Mouse (Mus musculus): Measurements from ENCODE around the gene Trmt61a. TPM values are rescaled to one million over a fixed set of nuclear protein-coding genes. Genes with fewer than 3 reads are reported as not detected.

The Trmt61a gene
- polyA plus RNA-seq, 1 experiment from 2014 or later = 4.5 TPM

DNA sequence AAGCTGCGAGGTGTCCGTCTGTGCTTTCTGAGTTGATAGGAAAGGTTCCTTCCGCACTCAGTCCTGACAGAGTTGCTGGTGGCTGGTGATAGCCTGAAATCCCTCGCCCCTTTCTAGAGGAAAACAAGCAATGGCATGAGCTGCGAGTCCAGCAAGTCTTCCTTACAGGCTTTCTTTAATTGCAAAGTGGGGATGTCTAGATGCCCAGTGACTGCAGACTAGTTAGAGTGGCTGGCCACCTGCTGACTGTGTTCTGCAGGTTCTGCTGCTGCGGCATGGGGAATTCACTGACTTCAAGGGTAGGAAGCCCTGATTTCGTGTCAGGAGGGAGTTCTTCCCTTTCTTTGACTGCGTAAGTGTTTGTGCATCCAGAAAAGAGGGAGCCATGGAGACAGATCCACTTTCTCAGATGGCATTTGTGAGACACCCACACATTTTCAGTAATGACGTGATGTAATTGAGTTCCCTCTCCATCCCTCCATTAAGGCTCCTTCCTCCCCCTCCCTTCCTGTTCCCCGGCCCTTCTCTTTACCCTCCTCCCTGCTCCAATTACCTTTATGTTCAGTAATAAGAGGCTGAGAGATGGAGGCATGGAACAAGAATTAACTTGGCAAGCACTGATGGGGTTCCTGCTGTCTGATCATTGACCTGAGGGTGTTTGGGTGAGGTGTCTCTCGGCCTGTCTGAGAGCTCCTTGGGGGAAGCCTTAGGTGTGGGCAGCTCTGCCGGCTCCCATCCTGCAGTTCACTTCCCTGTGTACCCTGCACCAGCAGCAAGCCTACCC lies 47.6 kb downstream of the Trmt61a start:
- Histone ChIP-seq H3K27ac (ENCODE audit: low read depth, low read length) (peak overlapping the region; percentile 74), H3K27me3 (ENCODE audit: control insufficient read depth, insufficient read depth, low read length) (no peaks in the 10 kb centered on the region), H3K9ac (ENCODE audit: low read depth, low read length) (0 out of 2 replicates have a peak overlapping the region, but pooled peaks have one; percentile 7), H3K4me2 (replicated peaks; ENCODE audit: low read depth, low read length) (no peak overlapping the region), H3K4me1 (replicated peaks; ENCODE audit: control insufficient read depth, insufficient read depth, low read length) (no peaks in the 10 kb centered on the region; the same call in 1 of the 2 replicates), H3K36me3 (ENCODE audit: control insufficient read depth, insufficient read depth, low read length) (no peaks in the 10 kb centered on the region), H3K4me3 (ENCODE audit: low read depth, low read length) (no peak overlapping the region), H3K9me3 (ENCODE audit: control insufficient read depth, low read length) (no peaks in the 10 kb centered on the region)
- DNase-seq (ENCODE audit: low spot score) (no peak), ATAC-seq (ENCODE audit: low FRiP score) (no peak)
- 68% methylated on average over 12 of the region's 12 CpGs for WGBS

DNA sequence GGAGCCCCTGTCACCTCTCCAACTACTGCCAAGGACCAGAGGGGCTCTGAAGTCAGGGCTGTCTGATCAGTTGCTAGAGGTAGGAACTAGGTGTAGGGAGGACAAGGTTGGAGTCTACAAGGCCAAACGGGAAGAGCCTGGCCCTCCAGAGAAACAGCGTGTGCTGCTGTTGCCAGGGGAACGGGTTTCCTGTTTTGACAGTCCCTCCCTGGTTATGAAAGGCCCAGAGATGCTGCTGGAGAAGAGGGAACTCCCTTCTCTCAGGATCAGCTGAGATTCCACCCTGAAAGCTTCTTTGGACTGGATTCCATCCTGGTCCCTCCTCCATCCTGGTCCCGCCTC lies 48.2 kb downstream of the Trmt61a start:
- no peaks in the 10 kb centered on the region; the same call in 1 of the 2 replicates for H3K4me1 ChIP-seq (replicated peaks; ENCODE audit: control insufficient read depth, insufficient read depth, low read length)
- ATAC-seq (ENCODE audit: low FRiP score) (no peak), DNase-seq (ENCODE audit: low spot score) (no peak)
- 64% methylated on average over 4 of the region's 4 CpGs for WGBS
- H3K27me3 ChIP-seq (ENCODE audit: control insufficient read depth, insufficient read depth, low read length) = no peaks in the 10 kb centered on the region
- H3K4me3 ChIP-seq (ENCODE audit: low read depth, low read length) = no peak overlapping the region
- H3K4me2 ChIP-seq (replicated peaks; ENCODE audit: low read depth, low read length) = no peak overlapping the region
- no peaks in the 10 kb centered on the region for H3K9me3 ChIP-seq (ENCODE audit: control insufficient read depth, low read length)
- H3K27ac ChIP-seq (ENCODE audit: low read depth, low read length) = no peak overlapping the region
- H3K9ac ChIP-seq (ENCODE audit: low read depth, low read length) = no peak overlapping the region
- H3K36me3 ChIP-seq (ENCODE audit: control insufficient read depth, insufficient read depth, low read length) = no peaks in the 10 kb centered on the region

DNA sequence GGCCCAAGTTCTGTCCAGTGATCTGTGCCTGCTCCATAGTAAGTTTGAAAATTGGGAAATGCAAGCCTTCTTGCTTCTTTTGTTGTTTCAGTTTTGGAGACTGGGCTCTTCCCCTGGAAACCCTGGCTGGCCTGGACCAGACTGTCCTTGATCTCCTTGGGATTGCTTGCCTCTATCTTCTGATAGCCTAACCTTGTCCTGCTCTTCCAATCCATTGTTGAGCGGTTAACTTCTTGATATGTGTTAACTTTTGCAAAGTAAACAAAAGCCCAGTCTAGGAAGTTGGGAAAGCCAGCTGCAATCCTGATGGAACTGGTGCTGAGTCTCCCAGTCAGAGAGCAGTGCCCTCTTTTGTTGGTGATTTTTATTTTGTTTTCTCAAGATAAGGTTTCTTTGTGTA lies 50.1 kb downstream of the Trmt61a start:
- DNase-seq (ENCODE audit: low spot score) = no peak
- H3K9me3 ChIP-seq (ENCODE audit: control insufficient read depth, low read length) = no peaks in the 10 kb centered on the region
- no peaks in the 10 kb centered on the region; the same call in 1 of the 2 replicates for H3K4me1 ChIP-seq (replicated peaks; ENCODE audit: control insufficient read depth, insufficient read depth, low read length)
- WGBS = 100% methylated on average over 1 of the region's 1 CpGs
- no peak overlapping the region for H3K4me2 ChIP-seq (replicated peaks; ENCODE audit: low read depth, low read length)
- H3K36me3 ChIP-seq (ENCODE audit: control insufficient read depth, insufficient read depth, low read length) = no peaks in the 10 kb centered on the region
- no peak for ATAC-seq (ENCODE audit: low FRiP score)
- no peak overlapping the region for H3K27ac ChIP-seq (ENCODE audit: low read depth, low read length)
- H3K27me3 ChIP-seq (ENCODE audit: control insufficient read depth, insufficient read depth, low read length) = no peaks in the 10 kb centered on the region
- no peak overlapping the region for H3K4me3 ChIP-seq (ENCODE audit: low read depth, low read length)
- H3K9ac ChIP-seq (ENCODE audit: low read depth, low read length) = no peak overlapping the region

DNA sequence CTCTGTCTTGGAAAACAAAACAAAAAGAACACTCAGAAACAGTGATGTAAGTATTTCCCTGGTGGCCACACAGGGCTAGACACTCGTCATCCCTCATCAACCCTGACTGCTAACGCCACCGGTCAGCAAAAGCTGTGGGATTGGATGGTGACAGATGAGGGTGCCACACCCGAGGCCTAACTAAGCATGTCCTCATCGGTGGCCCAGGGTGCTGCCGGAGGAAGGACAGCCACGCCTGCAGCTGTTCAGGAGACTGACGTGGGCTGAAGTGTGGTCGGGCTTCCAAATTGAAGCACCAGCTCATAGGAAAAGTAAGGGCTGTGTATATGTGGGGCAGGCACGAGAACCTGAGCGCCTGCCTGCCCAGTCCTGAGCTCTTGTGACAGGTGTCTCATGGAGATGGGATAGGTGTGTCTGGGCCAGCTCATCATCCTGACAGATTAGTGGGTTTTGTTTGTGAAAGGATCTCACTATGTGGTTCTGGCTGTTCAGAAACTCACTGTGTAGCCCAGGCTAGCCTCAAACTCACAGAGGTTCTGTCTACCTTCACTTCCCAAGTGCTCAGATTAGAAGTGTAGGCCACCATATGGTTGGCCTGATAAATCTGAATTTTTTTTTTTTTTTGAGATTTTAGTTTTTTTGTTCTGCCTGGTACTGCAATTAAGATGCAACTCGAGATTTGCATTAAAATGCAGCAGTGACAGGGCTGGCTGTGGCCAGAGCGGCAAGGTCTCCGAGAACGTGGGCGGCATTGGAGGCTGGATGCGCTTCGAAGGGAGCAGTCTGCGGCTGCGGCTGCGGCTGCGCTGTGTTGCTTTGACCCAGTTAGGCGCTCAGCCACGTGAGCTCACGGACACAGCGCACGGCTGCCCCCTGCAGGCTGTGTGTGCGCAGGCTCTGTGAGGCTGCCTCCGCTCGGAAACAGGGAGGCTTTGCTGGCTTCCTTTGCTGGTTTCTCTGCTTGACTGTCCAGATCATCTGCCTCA lies 54.2 kb downstream of the Trmt61a start:
- Histone ChIP-seq H3K27me3 (ENCODE audit: control insufficient read depth, insufficient read depth, low read length) (no peaks in the 10 kb centered on the region), H3K27ac (ENCODE audit: low read depth, low read length) (no peak overlapping the region), H3K4me3 (ENCODE audit: low read depth, low read length) (no peak overlapping the region), H3K9ac (ENCODE audit: low read depth, low read length) (no peak overlapping the region), H3K4me2 (replicated peaks; ENCODE audit: low read depth, low read length) (no peak overlapping the region), H3K4me1 (replicated peaks; ENCODE audit: control insufficient read depth, insufficient read depth, low read length) (no peaks in the 10 kb centered on the region), H3K9me3 (ENCODE audit: control insufficient read depth, low read length) (no peaks in the 10 kb centered on the region), H3K36me3 (ENCODE audit: control insufficient read depth, insufficient read depth, low read length) (no peaks in the 10 kb centered on the region)
- DNase-seq (ENCODE audit: low spot score) (peak; percentile 96), ATAC-seq (ENCODE audit: low FRiP score) (peak; percentile 90)
- WGBS = 31% methylated on average over 30 of the region's 30 CpGs

DNA sequence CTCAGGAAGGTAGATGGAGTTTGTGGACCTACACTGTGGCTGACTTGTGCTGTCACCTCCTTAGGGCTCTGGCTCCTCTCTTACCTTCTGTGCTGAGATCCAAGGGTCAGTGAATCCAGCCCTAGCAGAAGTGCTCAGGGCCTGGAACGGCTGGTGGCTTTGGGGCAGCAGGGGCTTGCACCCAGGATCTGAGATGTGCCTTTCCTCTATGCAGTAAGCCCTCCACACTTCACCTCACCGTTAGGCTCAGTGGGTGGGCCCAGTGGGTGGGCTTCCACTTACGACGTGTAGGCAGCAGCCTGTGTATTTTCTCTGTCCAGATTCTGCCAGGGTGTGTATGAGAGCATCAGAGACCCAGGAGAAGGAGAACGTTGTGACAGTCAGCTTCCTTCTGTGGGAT lies 55.0 kb downstream of the Trmt61a start:
- no peak overlapping the region for H3K27ac ChIP-seq (ENCODE audit: low read depth, low read length)
- H3K9ac ChIP-seq (ENCODE audit: low read depth, low read length) = no peak overlapping the region

More for the DNA sequence above, 55.0 kb downstream of the Trmt61a start:
- no peaks in the 10 kb centered on the region for H3K27me3 ChIP-seq (ENCODE audit: control insufficient read depth, insufficient read depth, low read length)
- H3K4me1 ChIP-seq (replicated peaks; ENCODE audit: control insufficient read depth, insufficient read depth, low read length) = no peaks in the 10 kb centered on the region
- no peak overlapping the region for H3K4me3 ChIP-seq (ENCODE audit: low read depth, low read length)
- H3K36me3 ChIP-seq (ENCODE audit: control insufficient read depth, insufficient read depth, low read length) = no peaks in the 10 kb centered on the region
- peak; percentile 42 for ATAC-seq (ENCODE audit: low FRiP score)
- no peak overlapping the region for H3K4me2 ChIP-seq (replicated peaks; ENCODE audit: low read depth, low read length)
- no peak for DNase-seq (ENCODE audit: low spot score)
- 53% methylated on average over 5 of the region's 5 CpGs for WGBS
- H3K9me3 ChIP-seq (ENCODE audit: control insufficient read depth, low read length) = no peaks in the 10 kb centered on the region

Other genes starting within 250 kb of the Trmt61a start
- 1.9 and 2.0 TPM in 2 replicates for gene Tnfaip2, start 235.6 kb upstream of the Trmt61a start, polyA plus RNA-seq (2014; fragmentation: Nextera tagmentation; extraction: Ambion mirVana)
- 8.9 and 10.1 TPM in 2 replicates for gene Gm266, start 192.3 kb upstream of the Trmt61a start, polyA plus RNA-seq (2014; fragmentation: Nextera tagmentation; extraction: Ambion mirVana)
- gene Eif5, start 140.1 kb upstream of the Trmt61a start, polyA plus RNA-seq (2014; fragmentation: Nextera tagmentation; extraction: Ambion mirVana) = 695 and 707 TPM in 2 replicates
- 76.6 and 76.8 TPM in 2 replicates for gene Mark3, start 103.6 kb upstream of the Trmt61a start, polyA plus RNA-seq (2014; fragmentation: Nextera tagmentation; extraction: Ambion mirVana)
- gene Ckb, start 5.8 kb upstream of the Trmt61a start, polyA plus RNA-seq (2014; fragmentation: Nextera tagmentation; extraction: Ambion mirVana) = 2,103 and 2,160 TPM in 2 replicates
- 61.5 and 63.3 TPM in 2 replicates for gene Bag5, start 35.2 kb downstream of the Trmt61a start, polyA plus RNA-seq (2014; fragmentation: Nextera tagmentation; extraction: Ambion mirVana)
- 52.5 and 54.2 TPM in 2 replicates for gene Apopt1, start 35.2 kb downstream of the Trmt61a start, polyA plus RNA-seq (2014; fragmentation: Nextera tagmentation; extraction: Ambion mirVana)
- gene Klc1, start 80.7 kb downstream of the Trmt61a start, polyA plus RNA-seq (2014; fragmentation: Nextera tagmentation; extraction: Ambion mirVana) = 345 and 366 TPM in 2 replicates
- gene Xrcc3, start 135.8 kb downstream of the Trmt61a start, polyA plus RNA-seq (2014; fragmentation: Nextera tagmentation; extraction: Ambion mirVana) = 8.2 and 9.8 TPM in 2 replicates
- gene Zfyve21, start 136.1 kb downstream of the Trmt61a start, polyA plus RNA-seq (2014; fragmentation: Nextera tagmentation; extraction: Ambion mirVana) = 54.2 and 54.7 TPM in 2 replicates
- 8.3 and 9.5 TPM in 2 replicates for gene Ppp1r13b, start 230.0 kb downstream of the Trmt61a start, polyA plus RNA-seq (2014; fragmentation: Nextera tagmentation; extraction: Ambion mirVana)